Mouse (Mus musculus) limb, embryonic 14.5 days (tissue): ENCODE data around the gene Ets1. TPM values are rescaled to one million over a fixed set of nuclear protein-coding genes. Genes with fewer than 3 reads are reported as not detected.

Source experiments
- ATAC-seq: fragments of 200-750 bp; cut with Nextera tagmentation; 2 replicates; pipeline ENCODE4 v1.8.0; 2017; ENCODE audit warnings: low read depth, moderate number of reproducible peaks, moderate TSS enrichment; ENCODE audit not compliant: low FRiP score
- DNase-seq: peaks from one replicate; pipeline ENCODE4 v3.0.0-alpha.2; 2015; ENCODE audit warnings: low spot score
- H3K27ac ChIP-seq: fragments of 300-500 bp; sonication (generic); replicated peaks from 2 replicates; pipeline ENCODE4 v1.5.1; 2014; ENCODE audit warnings: low read depth, mild to moderate bottlenecking, low read length, moderate library complexity, mixed read lengths
- H3K27me3 ChIP-seq: fragments of 300-500 bp; sonication (generic); 2 replicates; pipeline ENCODE4 v1.6.1; 2014; ENCODE audit warnings: low read length, mixed read lengths; ENCODE audit not compliant: control insufficient read depth, insufficient read depth
- H3K36me3 ChIP-seq: fragments of 300-500 bp; sonication (generic); 2 replicates; pipeline ENCODE4 v1.6.1; 2014; ENCODE audit warnings: mild to moderate bottlenecking, low read length, moderate library complexity, mixed read lengths; ENCODE audit not compliant: control insufficient read depth, insufficient read depth
- H3K4me1 ChIP-seq: fragments of 300-500 bp; sonication (generic); 2 replicates; pipeline ENCODE4 v1.6.1; 2014; ENCODE audit warnings: antibody characterized with exemption, low read length, mixed read lengths; ENCODE audit not compliant: control insufficient read depth, insufficient read depth
- H3K4me2 ChIP-seq: fragments of 300-500 bp; sonication (generic); replicated peaks from 2 replicates; pipeline ENCODE4 v1.6.1; 2014; ENCODE audit warnings: low read depth, mild to moderate bottlenecking, low read length, moderate library complexity; ENCODE audit not compliant: severe bottlenecking
- H3K4me3 ChIP-seq: fragments of 300-500 bp; sonication (generic); replicated peaks from 2 replicates; pipeline ENCODE4 v1.5.1; 2014; ENCODE audit warnings: low read length
- H3K9ac ChIP-seq: fragments of 300-500 bp; sonication (generic); 2 replicates; pipeline ENCODE4 v1.6.1; 2014; ENCODE audit warnings: mild to moderate bottlenecking, low read depth, low read length, moderate library complexity; ENCODE audit not compliant: severe bottlenecking
- H3K9me3 ChIP-seq: fragments of 300-500 bp; sonication (generic); 2 replicates; pipeline ENCODE4 v1.6.1; 2016; ENCODE audit warnings: low read length; ENCODE audit not compliant: control insufficient read depth
- POLR2A ChIP-seq: fragments of 200-500 bp; IDR thresholded peaks from 2 replicates; pipeline ENCODE4 v1.8.0; 2012; ENCODE audit warnings: inconsistent platforms, mild to moderate bottlenecking, moderate library complexity, borderline replicate concordance; ENCODE audit not compliant: insufficient read depth, insufficient read length; ENCODE audit errors: extremely low read depth
- WGBS: fragments of 180-500 bp; shearing (Covaris S2); extraction: QIAGEN DNeasy Blood & Tissue Kit; methylation state at CpG from one replicate; pipeline ENCODE4 v1.1.7; 2014; 5-methylcytosine and 5-hydroxymethylcytosine counted together
- polyA plus RNA-seq, 2 experiments: library from polyadenylated mRNA; depleted of rRNA in 1 of 2; stranded (reverse) in 1 of 2; unstranded in 1 of 2; fragments of >200 nt; fragmentation: Nextera tagmentation in 1 of 2; extraction: Ambion mirVana in 1 of 2; gene quantifications; 2 replicates each; pipeline versions ENCODE4 v1.2.1 to v1.2.3; 2012 to 2014

Gene Ets1
- polyA plus RNA-seq, 2 experiments, result 21.3 to 34.3 TPM

DNA sequence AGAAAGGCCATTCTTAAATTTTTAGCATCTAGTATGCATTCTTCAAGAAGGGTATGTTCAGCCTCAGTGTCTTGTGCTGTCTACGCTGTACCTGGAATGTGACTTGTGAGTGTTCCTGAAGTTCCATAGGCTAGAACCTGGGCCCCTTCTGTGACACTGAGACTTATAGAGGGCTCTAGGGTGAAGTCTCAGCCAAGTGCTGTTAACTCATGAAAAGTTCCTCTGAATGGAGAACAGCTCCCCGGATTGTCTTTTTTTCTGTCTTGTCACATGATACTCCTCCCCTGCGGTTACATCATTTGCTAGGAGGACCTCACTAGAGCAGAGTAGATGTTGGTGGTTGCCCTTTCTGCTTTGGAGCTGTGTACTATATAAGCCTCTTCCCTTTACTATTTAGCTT, 40.5 kb downstream of the Ets1 start:
- DNase-seq, result no peak

DNA sequence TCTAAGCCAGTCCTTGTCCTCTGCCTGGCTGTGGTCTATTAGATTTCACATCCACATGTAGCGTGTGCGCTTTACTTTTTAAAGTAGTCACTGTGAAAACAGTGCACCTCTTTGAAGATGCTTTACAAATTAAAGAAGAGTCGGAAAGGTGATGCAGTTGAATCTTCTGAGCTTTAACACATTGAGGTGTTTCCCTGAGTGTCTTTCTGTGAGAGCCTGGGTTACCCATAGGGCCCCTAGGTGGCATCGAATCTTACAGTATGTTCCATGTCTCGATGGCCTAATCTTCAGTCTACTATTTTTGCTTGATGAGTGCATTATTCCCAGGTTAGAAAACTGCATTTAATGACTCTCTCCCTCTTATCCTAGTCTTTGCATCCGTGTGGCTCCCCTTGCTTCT, 41.6 kb downstream of the Ets1 start:
- Histone ChIP-seq H3K27me3 (no peaks in the 10 kb centered on the region), H3K36me3 (no peaks in the 10 kb centered on the region), H3K27ac (no peak overlapping the region), H3K4me1 (peaks cover 31% of the 10 kb centered on the region), H3K9ac (no peak overlapping the region), H3K4me3 (no peak overlapping the region), H3K4me2 (no peak overlapping the region), H3K9me3 (no peaks in the 10 kb centered on the region)
- no peak for TF ChIP-seq POLR2A
- WGBS, result 77% methylated on average over 6 of the region's 6 CpGs
- DNase-seq (no peak), ATAC-seq (no peak)

More for the DNA sequence above, 40.5 kb downstream of the Ets1 start:
- ATAC-seq, result no peak; the same call in 1 of the 2 replicates
- Histone ChIP-seq H3K27me3 (no peaks in the 10 kb centered on the region), H3K9ac (no peak overlapping the region), H3K4me2 (no peak overlapping the region), H3K9me3 (no peaks in the 10 kb centered on the region), H3K4me3 (no peak overlapping the region), H3K36me3 (no peaks in the 10 kb centered on the region), H3K27ac (no peak overlapping the region), H3K4me1 (peaks cover 42% of the 10 kb centered on the region)
- TF ChIP-seq POLR2A, result no peak
- WGBS, result 17% methylated on average over 3 of the region's 3 CpGs

DNA sequence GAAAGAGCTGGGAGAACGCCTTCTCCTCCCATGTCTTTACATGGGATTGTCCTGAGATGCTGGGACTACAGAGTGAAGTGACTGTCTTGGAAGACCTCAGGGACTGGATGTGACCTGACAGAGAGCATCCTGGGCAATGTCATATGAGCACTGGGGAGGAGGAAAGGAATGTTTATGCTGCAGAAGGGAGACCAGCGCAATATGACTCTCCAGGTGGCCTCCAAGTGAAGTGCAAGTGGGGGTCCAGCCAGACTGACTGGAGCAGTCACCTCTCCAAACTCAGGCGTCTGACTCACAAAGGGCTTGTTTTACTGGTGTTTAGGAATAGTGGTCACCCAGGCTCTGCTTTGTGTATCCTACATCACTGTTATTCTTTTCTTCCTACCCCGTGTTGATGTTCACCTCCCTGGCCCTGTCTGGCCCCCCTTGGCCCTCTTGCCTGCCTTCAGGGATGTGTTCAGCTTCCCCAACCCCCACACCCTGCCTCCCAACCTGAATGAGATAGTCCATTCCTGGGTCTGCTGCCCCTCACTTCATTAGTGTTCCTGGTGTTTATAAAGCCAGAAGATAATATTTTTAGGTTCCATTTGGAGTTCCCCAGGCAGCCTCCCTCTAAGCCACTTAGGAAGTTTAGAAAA, 42.2 kb downstream of the Ets1 start:
- H3K4me3 ChIP-seq, result no peak overlapping the region
- WGBS, result 53% methylated on average over 4 of the region's 4 CpGs
- no peaks in the 10 kb centered on the region for H3K36me3 ChIP-seq
- DNase-seq, result no peak
- no peak for ATAC-seq
- H3K4me2 ChIP-seq, result no peak overlapping the region
- no peaks in the 10 kb centered on the region for H3K9me3 ChIP-seq
- H3K27ac ChIP-seq, result no peak overlapping the region
- no peak overlapping the region for H3K9ac ChIP-seq
- peaks cover 25% of the 10 kb centered on the region for H3K4me1 ChIP-seq
- H3K27me3 ChIP-seq, result no peaks in the 10 kb centered on the region
- TF ChIP-seq POLR2A, result no peak

DNA sequence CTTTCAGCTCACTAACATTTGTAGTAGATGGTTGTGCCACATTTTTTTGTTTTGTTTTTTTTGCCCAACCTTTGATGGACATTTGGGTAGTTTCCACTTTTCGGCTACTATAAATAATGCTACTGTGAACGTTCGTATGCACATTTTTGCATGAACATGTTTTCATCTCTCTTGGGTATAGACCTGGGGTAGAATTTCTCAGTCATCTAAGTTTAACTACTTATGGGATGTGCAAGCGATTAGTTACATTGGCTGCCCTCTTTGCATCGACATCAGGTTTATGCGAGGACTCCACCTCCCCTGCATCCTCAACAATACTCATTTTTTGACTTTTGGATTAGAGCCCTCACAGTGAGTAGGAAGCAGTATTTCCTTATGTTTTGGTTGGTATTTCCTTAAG, 43.5 kb downstream of the Ets1 start:
- H3K9ac ChIP-seq, result no peak overlapping the region
- no peak for TF ChIP-seq POLR2A
- no peak overlapping the region for H3K4me2 ChIP-seq
- peaks cover 24% of the 10 kb centered on the region for H3K4me1 ChIP-seq
- no peak overlapping the region for H3K4me3 ChIP-seq
- no peaks in the 10 kb centered on the region for H3K36me3 ChIP-seq
- H3K27ac ChIP-seq, result no peak overlapping the region
- ATAC-seq (no peak), DNase-seq (no peak)
- 78% methylated on average over 6 of the region's 6 CpGs for WGBS
- H3K27me3 ChIP-seq, result no peaks in the 10 kb centered on the region
- no peaks in the 10 kb centered on the region for H3K9me3 ChIP-seq

DNA sequence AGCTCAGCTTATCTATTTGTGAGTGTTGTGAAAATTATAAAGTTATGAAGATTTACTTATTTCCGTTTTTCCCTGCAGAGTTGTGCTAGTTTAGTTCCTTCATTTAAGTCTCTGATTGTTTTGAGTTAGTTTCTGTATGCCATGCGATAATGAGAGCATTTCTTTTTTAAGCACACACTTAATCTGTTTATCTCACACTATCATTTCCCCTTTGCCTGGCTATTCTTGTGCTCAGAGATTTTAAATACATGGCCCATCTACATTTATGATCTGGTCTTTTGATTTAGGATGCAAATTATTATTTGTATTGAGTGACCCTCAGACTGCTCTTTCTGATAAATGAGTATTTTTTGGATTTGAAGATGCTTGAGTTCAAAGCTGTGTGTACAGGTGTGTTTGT, 44.2 kb downstream of the Ets1 start:
- H3K4me1 ChIP-seq, result peaks cover 24% of the 10 kb centered on the region
- H3K36me3 ChIP-seq, result no peaks in the 10 kb centered on the region
- H3K9ac ChIP-seq, result no peak overlapping the region
- no peak overlapping the region for H3K4me3 ChIP-seq
- no peaks in the 10 kb centered on the region for H3K27me3 ChIP-seq
- H3K4me2 ChIP-seq, result no peak overlapping the region
- no peaks in the 10 kb centered on the region for H3K9me3 ChIP-seq
- 82% methylated on average over 2 of the region's 2 CpGs for WGBS
- TF ChIP-seq POLR2A, result no peak
- H3K27ac ChIP-seq, result no peak overlapping the region
- DNase-seq (no peak), ATAC-seq (no peak)
